Mouse (Mus musculus): ENCODE results near the gene Mrgprf. TPM values are rescaled to one million over a fixed set of nuclear protein-coding genes. Genes with fewer than 3 reads are reported as not detected.

The Mrgprf gene
- polyA plus RNA-seq, 1 experiment: not detected

- no peak overlapping the region for H3K27ac ChIP-seq (ENCODE audit: control insufficient read depth, insufficient read depth, low read depth, low read length, poor library complexity)
- WGBS: 32% methylated on average over 20 of the region's 20 CpGs
- no peak for TF ChIP-seq CTCF (IDR thresholded peaks at IDR 0.05; ENCODE audit: control insufficient read depth, insufficient read depth, low read length)
- TF ChIP-seq POLR2A (IDR thresholded peaks at IDR 0.05; ENCODE audit: borderline replicate concordance, control insufficient read depth, low read depth, low read length): no peak
- H3K4me1 ChIP-seq (ENCODE audit: control insufficient read depth, insufficient read depth, low read length): no peaks in the 10 kb centered on the region
- H3K4me3 ChIP-seq (replicated peaks; ENCODE audit: control insufficient read depth, low read depth, low read length): no peak overlapping the region
Observed at GRCm38 (mm10) chr7:145302488-145303285, 2.1 kb downstream of the Mrgprf start.

- TF ChIP-seq CTCF (IDR thresholded peaks at IDR 0.05; ENCODE audit: control insufficient read depth, insufficient read depth, low read length) (no peak), POLR2A (IDR thresholded peaks at IDR 0.05; ENCODE audit: borderline replicate concordance, control insufficient read depth, low read depth, low read length) (no peak)
- H3K4me3 ChIP-seq (replicated peaks; ENCODE audit: control insufficient read depth, low read depth, low read length): no peak overlapping the region
- H3K27ac ChIP-seq (ENCODE audit: control insufficient read depth, insufficient read depth, low read depth, low read length, poor library complexity): no peak overlapping the region
- WGBS: 79% methylated on average over 2 of the region's 2 CpGs
- no peaks in the 10 kb centered on the region for H3K4me1 ChIP-seq (ENCODE audit: control insufficient read depth, insufficient read depth, low read length)
Observed at GRCm38 (mm10) chr7:145304153-145304552, 3.5 kb downstream of the Mrgprf start.

- TF ChIP-seq POLR2A (IDR thresholded peaks at IDR 0.05; ENCODE audit: borderline replicate concordance, control insufficient read depth, low read depth, low read length): no peak
- no peak for TF ChIP-seq CTCF (IDR thresholded peaks at IDR 0.05; ENCODE audit: control insufficient read depth, insufficient read depth, low read length)
- H3K27ac ChIP-seq (ENCODE audit: control insufficient read depth, insufficient read depth, low read depth, low read length, poor library complexity): no peak overlapping the region
- H3K4me3 ChIP-seq (replicated peaks; ENCODE audit: control insufficient read depth, low read depth, low read length): no peak overlapping the region
- WGBS: 92% methylated on average over 10 of the region's 10 CpGs
- H3K4me1 ChIP-seq (ENCODE audit: control insufficient read depth, insufficient read depth, low read length): no peaks in the 10 kb centered on the region
Observed at GRCm38 (mm10) chr7:145307636-145308035, 7.0 kb downstream of the Mrgprf start.

DNA sequence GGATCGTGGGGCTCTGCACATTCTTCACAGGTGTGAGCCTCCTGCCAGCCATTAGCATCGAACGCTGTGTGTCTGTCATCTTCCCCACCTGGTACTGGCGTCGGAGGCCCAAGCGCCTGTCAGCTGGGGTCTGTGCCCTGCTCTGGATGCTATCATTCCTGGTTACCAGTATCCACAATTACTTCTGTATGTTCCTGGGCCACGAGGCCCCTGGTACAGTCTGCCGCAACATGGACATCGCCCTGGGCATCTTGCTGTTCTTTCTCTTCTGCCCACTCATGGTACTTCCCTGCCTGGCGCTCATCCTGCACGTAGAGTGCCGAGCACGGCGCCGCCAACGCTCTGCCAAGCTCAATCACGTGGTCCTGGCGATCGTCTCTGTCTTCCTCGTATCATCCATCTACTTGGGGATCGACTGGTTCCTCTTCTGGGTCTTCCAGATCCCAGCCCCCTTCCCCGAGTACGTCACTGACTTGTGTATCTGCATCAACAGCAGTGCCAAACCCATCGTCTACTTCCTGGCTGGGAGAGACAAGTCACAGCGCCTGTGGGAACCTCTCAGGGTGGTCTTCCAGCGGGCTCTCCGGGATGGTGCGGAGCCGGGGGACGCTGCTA lies 7.5 kb downstream of the Mrgprf start:
- no peaks in the 10 kb centered on the region for H3K4me1 ChIP-seq (ENCODE audit: control insufficient read depth, insufficient read depth, low read length)
- no peak overlapping the region for H3K27ac ChIP-seq (ENCODE audit: control insufficient read depth, insufficient read depth, low read depth, low read length, poor library complexity)
- 71% methylated on average over 30 of the region's 30 CpGs for WGBS
- TF ChIP-seq CTCF (IDR thresholded peaks at IDR 0.05; ENCODE audit: control insufficient read depth, insufficient read depth, low read length) (no peak), POLR2A (IDR thresholded peaks at IDR 0.05; ENCODE audit: borderline replicate concordance, control insufficient read depth, low read depth, low read length) (no peak)
- H3K4me3 ChIP-seq (replicated peaks; ENCODE audit: control insufficient read depth, low read depth, low read length): no peak overlapping the region

GRCm38 (mm10) chr7:145308866-145309265 lies 8.2 kb downstream of the Mrgprf start:
- no peak overlapping the region for H3K27ac ChIP-seq (ENCODE audit: control insufficient read depth, insufficient read depth, low read depth, low read length, poor library complexity)
- TF ChIP-seq CTCF (IDR thresholded peaks at IDR 0.05; ENCODE audit: control insufficient read depth, insufficient read depth, low read length): no peak
- TF ChIP-seq POLR2A (IDR thresholded peaks at IDR 0.05; ENCODE audit: borderline replicate concordance, control insufficient read depth, low read depth, low read length): no peak
- H3K4me3 ChIP-seq (replicated peaks; ENCODE audit: control insufficient read depth, low read depth, low read length): no peak overlapping the region
- 60% methylated on average over 4 of the region's 4 CpGs for WGBS
- no peaks in the 10 kb centered on the region for H3K4me1 ChIP-seq (ENCODE audit: control insufficient read depth, insufficient read depth, low read length)

- H3K4me3 ChIP-seq (replicated peaks; ENCODE audit: control insufficient read depth, low read depth, low read length): no peak overlapping the region
- no peaks in the 10 kb centered on the region for H3K4me1 ChIP-seq (ENCODE audit: control insufficient read depth, insufficient read depth, low read length)
- TF ChIP-seq CTCF (IDR thresholded peaks at IDR 0.05; ENCODE audit: control insufficient read depth, insufficient read depth, low read length) (no peak), POLR2A (IDR thresholded peaks at IDR 0.05; ENCODE audit: borderline replicate concordance, control insufficient read depth, low read depth, low read length) (no peak)
- 69% methylated on average over 1 of the region's 1 CpGs for WGBS
- H3K27ac ChIP-seq (ENCODE audit: control insufficient read depth, insufficient read depth, low read depth, low read length, poor library complexity): no peak overlapping the region
Observed at GRCm38 (mm10) chr7:145309877-145310276, 9.2 kb downstream of the Mrgprf start.

DNA sequence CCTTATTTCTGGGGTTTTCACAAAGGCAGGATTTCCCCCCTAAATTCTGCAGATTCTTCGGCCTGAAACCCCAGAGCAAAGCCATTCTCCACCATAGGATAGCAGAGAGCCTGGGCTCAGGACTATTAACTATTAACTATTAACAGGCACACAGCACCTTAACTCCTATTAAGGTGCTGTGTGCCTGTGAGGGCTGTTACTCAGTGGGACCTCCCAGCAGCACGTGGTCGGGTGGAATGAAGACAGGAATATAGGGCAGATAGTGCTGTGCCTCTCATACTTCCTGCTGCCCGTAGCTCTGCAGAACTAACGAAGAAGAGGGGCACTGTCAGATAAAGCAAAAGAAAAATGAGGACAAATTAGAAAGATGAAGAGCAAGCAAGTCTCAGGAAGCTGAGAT lies 9.9 kb downstream of the Mrgprf start:
- 54% methylated on average over 5 of the region's 5 CpGs for WGBS
- Histone ChIP-seq H3K4me1 (ENCODE audit: control insufficient read depth, insufficient read depth, low read length) (no peaks in the 10 kb centered on the region), H3K4me3 (replicated peaks; ENCODE audit: control insufficient read depth, low read depth, low read length) (no peak overlapping the region), H3K27ac (ENCODE audit: control insufficient read depth, insufficient read depth, low read depth, low read length, poor library complexity) (no peak overlapping the region)
- TF ChIP-seq CTCF (IDR thresholded peaks at IDR 0.05; ENCODE audit: control insufficient read depth, insufficient read depth, low read length) (no peak), POLR2A (IDR thresholded peaks at IDR 0.05; ENCODE audit: borderline replicate concordance, control insufficient read depth, low read depth, low read length) (no peak)

DNA sequence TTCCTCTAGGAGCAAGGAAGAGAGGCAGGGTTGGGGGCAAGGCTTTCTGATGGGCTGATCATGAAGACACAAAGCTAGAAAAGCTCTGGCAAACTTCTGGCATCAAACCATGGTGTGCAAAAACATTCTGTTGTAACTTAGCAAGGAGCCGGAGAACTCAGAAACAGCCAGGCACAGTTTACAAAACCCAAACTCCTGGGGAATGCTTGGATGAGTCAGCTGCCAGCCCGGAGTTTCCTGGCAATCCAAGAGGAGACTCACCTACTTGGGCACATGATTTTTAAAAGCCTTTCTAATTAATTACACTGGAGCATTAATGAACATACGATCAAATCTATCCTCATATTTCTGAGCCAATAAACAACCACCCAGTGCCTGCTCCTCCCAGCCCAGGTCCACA lies 11.5 kb downstream of the Mrgprf start:
- H3K27ac ChIP-seq (ENCODE audit: control insufficient read depth, insufficient read depth, low read depth, low read length, poor library complexity): no peak overlapping the region
- H3K4me1 ChIP-seq (ENCODE audit: control insufficient read depth, insufficient read depth, low read length): no peaks in the 10 kb centered on the region
- TF ChIP-seq POLR2A (IDR thresholded peaks at IDR 0.05; ENCODE audit: borderline replicate concordance, control insufficient read depth, low read depth, low read length) (no peak), CTCF (IDR thresholded peaks at IDR 0.05; ENCODE audit: control insufficient read depth, insufficient read depth, low read length) (no peak)
- WGBS: 74% methylated on average over 3 of the region's 3 CpGs
- H3K4me3 ChIP-seq (replicated peaks; ENCODE audit: control insufficient read depth, low read depth, low read length): no peak overlapping the region

All from bone marrow, adult 2 months (tissue).